Mouse (Mus musculus) NIH3T3 (cell line): ENCODE measurements around the gene Pold4.

ENCODE experiments used
- DNase-seq: peaks from one replicate; pipeline ENCODE4 v3.0.0-alpha.2; 2012; ENCODE audit warnings: low read depth

Pold4 gene

GRCm38 (mm10) chr19:4231253-4232185 is at the start of gene Pold4:
Gene Pold4, plus strand, starts transcription at chr19:4231899.
- DNase-seq, result peak; percentile 96

GRCm38 (mm10) chr19:4183689-4184088 is 48.0 kb upstream of the Pold4 start:
- no peak for DNase-seq

- DNase-seq, result no peak
Observed at GRCm38 (mm10) chr19:4184976-4185975, 46.4 kb upstream of the Pold4 start.

- no peak for DNase-seq
Observed at GRCm38 (mm10) chr19:4187303-4187702, 44.4 kb upstream of the Pold4 start.

GRCm38 (mm10) chr19:4189051-4189620 is 42.6 kb upstream of the Pold4 start:
- DNase-seq, result no peak

- no peak for DNase-seq
Observed at GRCm38 (mm10) chr19:4190831-4191334, 40.8 kb upstream of the Pold4 start, which contains the start of gene Tbc1d10c. Gene Tbc1d10c, minus strand, starts transcription at chr19:4191284.

- DNase-seq, result peak; percentile 99
Observed at GRCm38 (mm10) chr19:4191528-4192250, 40.0 kb upstream of the Pold4 start, which contains the start of gene Ppp1ca. Gene Ppp1ca, plus strand, starts transcription at chr19:4192065.

GRCm38 (mm10) chr19:4192251-4192985 is 39.3 kb upstream of the Pold4 start:
- DNase-seq, result peak; percentile 57

GRCm38 (mm10) chr19:4193129-4193528 is 38.6 kb upstream of the Pold4 start:
- no peak for DNase-seq

- DNase-seq, result peak; percentile 27
Observed at GRCm38 (mm10) chr19:4194021-4194724, 37.5 kb upstream of the Pold4 start.

GRCm38 (mm10) chr19:4194776-4195650 is 36.7 kb upstream of the Pold4 start:
- no peak for DNase-seq

GRCm38 (mm10) chr19:4196048-4196447 is 35.7 kb upstream of the Pold4 start:
- no peak for DNase-seq

GRCm38 (mm10) chr19:4196548-4196947 is 35.2 kb upstream of the Pold4 start:
- peak; percentile 44 for DNase-seq

- no peak for DNase-seq
Observed at GRCm38 (mm10) chr19:4197180-4197579, 34.5 kb upstream of the Pold4 start.

GRCm38 (mm10) chr19:4201291-4201909 is 30.3 kb upstream of the Pold4 start, which contains the start of gene Rad9a:
Gene Rad9a, minus strand, starts transcription at chr19:4201662.
- DNase-seq, result peak; percentile 99

GRCm38 (mm10) chr19:4202149-4202548 is 29.6 kb upstream of the Pold4 start:
- DNase-seq, result no peak

- no peak for DNase-seq
Observed at GRCm38 (mm10) chr19:4203148-4203547, 28.6 kb upstream of the Pold4 start.
